ENCODE assay signal across 25 mouse cellular contexts in the genomic region with DNA sequence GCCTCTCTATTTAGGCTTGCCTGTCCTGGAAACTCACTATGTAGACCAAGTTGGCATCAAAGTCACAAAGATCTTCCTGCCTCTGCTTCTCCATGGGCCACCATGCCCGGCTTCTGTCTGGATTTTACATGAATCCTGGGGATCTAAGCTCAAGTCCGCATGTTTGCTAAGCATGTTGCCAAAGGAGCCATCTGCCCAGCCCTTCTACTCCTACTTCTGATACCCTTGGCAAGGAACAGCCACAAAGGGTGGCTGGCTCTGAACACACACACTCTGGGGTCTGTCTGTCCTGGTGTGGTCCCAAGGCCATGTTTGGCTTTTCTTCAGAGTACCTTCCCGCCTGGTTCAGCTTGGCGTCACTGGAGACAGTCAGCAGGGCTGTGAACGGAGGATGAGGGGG. TPM values are rescaled to one million over a fixed set of nuclear protein-coding genes. Genes with fewer than 3 reads are reported as not detected.
A peak's percentile ranks its signal among the peaks of the same experiment; 100 is the strongest.
DNase-seq lines count a peak whose midpoint lies in the region; ATAC-seq and TF ChIP-seq lines count a peak whose summit lies in the region.
"Had no signal": no experiment of that assay in that cellular context is flagged by ENCODE, and none has a peak within 500 bp of the region (broad histone marks: within the 10 kb centered on the region; RNA-seq: fewer than 3 reads in every experiment).

No protein-coding gene starts in this region.

- H3K9ac ChIP-seq in forebrain, embryonic 15.5 days (replicated peaks) = no peak overlapping the region
- no peak overlapping the region for H3K9ac ChIP-seq in forebrain, embryonic 12.5 days
- 0 out of 2 replicates have a peak overlapping the region, but pooled peaks have one; percentile 21 for H3K9ac ChIP-seq in limb, embryonic 14.5 days (ENCODE audit: low read depth, low read length, severe bottlenecking)
- no peak overlapping the region for H3K9ac ChIP-seq in forebrain, postnatal 0 days
- H3K9ac ChIP-seq: embryonic facial prominence, embryonic 12.5 days; heart, embryonic 15.5 days; hindbrain, embryonic 14.5 days; kidney, embryonic 15.5 days had no signal

- no peaks in the 10 kb centered on the region for H3K9me3 ChIP-seq in forebrain, embryonic 15.5 days
- no peaks in the 10 kb centered on the region for H3K9me3 ChIP-seq in forebrain, embryonic 12.5 days
- no peaks in the 10 kb centered on the region for H3K9me3 ChIP-seq in limb, embryonic 14.5 days (ENCODE audit: control insufficient read depth, low read length)
- no peaks in the 10 kb centered on the region for H3K9me3 ChIP-seq in limb, embryonic 10.5 days (replicated peaks)
- no peaks in the 10 kb centered on the region for H3K9me3 ChIP-seq in forebrain, postnatal 0 days (ENCODE audit: low read length)
- H3K9me3 ChIP-seq: embryonic facial prominence, embryonic 12.5 days; heart, embryonic 10.5 days; heart, embryonic 15.5 days; kidney, embryonic 15.5 days had no signal

- DNase-seq in limb, embryonic 14.5 days (ENCODE audit: low spot score) = no peak
- no peak for DNase-seq in limb, embryonic 10.5 days (ENCODE audit: low spot score)
- DNase-seq in forebrain, postnatal 0 days = peak; percentile 24
- no peak for DNase-seq in B cell, adult 2 months
- DNase-seq: adrenal gland, postnatal 25 days; cerebellum, adult 9-10 months; cerebellum, postnatal 36 days; gastrocnemius, postnatal 14 days; kidney, adult 11 months; kidney, postnatal 36 days; layer of hippocampus, postnatal 36 days; midbrain, embryonic 14.5 days; thymus, adult 2 months; thymus, postnatal 36 days had no signal

- 62% methylated on average over 5 of the region's 5 CpGs for WGBS in forebrain, embryonic 15.5 days
- WGBS in forebrain, embryonic 12.5 days = 72% methylated on average over 5 of the region's 5 CpGs
- whole genome bisulfite sequencing in limb, embryonic 14.5 days = 78% methylated on average over 5 of the region's 5 CpGs
- WGBS in limb, embryonic 10.5 days = 81% methylated on average over 5 of the region's 5 CpGs
- 58% methylated on average over 5 of the region's 5 CpGs for WGBS in forebrain, postnatal 0 days

- no peak overlapping the region for H3K4me3 ChIP-seq in forebrain, embryonic 15.5 days
- H3K4me3 ChIP-seq in forebrain, embryonic 12.5 days (replicated peaks) = no peak overlapping the region
- no peak overlapping the region for H3K4me3 ChIP-seq in limb, embryonic 14.5 days (replicated peaks; ENCODE audit: low read length)
- no peak overlapping the region for H3K4me3 ChIP-seq in limb, embryonic 10.5 days
- no peak overlapping the region for H3K4me3 ChIP-seq in brown adipose tissue, adult 24 weeks (ENCODE audit: insufficient read depth, low read depth, low read length)
- no peak overlapping the region for H3K4me3 ChIP-seq in forebrain, postnatal 0 days (ENCODE audit: low read depth, low read length)
- H3K4me3 ChIP-seq: embryonic facial prominence, embryonic 12.5 days; erythroblast, embryonic 14.5 days; heart, embryonic 10.5 days; heart, embryonic 15.5 days; kidney, embryonic 15.5 days had no signal

- H3K4me2 ChIP-seq in forebrain, embryonic 15.5 days (replicated peaks) = no peak overlapping the region
- no peak overlapping the region for H3K4me2 ChIP-seq in forebrain, embryonic 12.5 days
- H3K4me2 ChIP-seq in limb, embryonic 14.5 days (replicated peaks; ENCODE audit: low read depth, low read length, severe bottlenecking) = no peak overlapping the region
- H3K4me2 ChIP-seq in forebrain, postnatal 0 days (ENCODE audit: low read depth) = no peak overlapping the region
- H3K4me2 ChIP-seq: embryonic facial prominence, embryonic 12.5 days; heart, embryonic 15.5 days; hindbrain, embryonic 14.5 days; kidney, embryonic 15.5 days; liver, embryonic 11.5 days had no signal

- no peak for TF ChIP-seq POLR2A in limb, embryonic 14.5 days (IDR thresholded peaks at IDR 0.05; ENCODE audit: borderline replicate concordance, extremely low read depth, insufficient read depth, insufficient read length)

- TF ChIP-seq CTCF in forebrain, postnatal 0 days (IDR thresholded peaks at IDR 0.05; ENCODE audit: low read depth) = no peak

- H3K27ac ChIP-seq in forebrain, embryonic 15.5 days (replicated peaks) = peak overlapping the region; percentile 14; the same call in 1 of the 2 replicates
- H3K27ac ChIP-seq in forebrain, embryonic 12.5 days = no peak overlapping the region
- 0 out of 2 replicates have a peak overlapping the region, but pooled peaks have one; percentile 26 for H3K27ac ChIP-seq in limb, embryonic 14.5 days (replicated peaks; ENCODE audit: low read depth, low read length)
- no peak overlapping the region for H3K27ac ChIP-seq in limb, embryonic 10.5 days
- peak overlapping the region; percentile 85 for H3K27ac ChIP-seq in brown adipose tissue, adult 24 weeks (replicated peaks; ENCODE audit: low read depth, low read length)
- 0 out of 2 replicates have a peak overlapping the region, but pooled peaks have one; percentile 21 for H3K27ac ChIP-seq in forebrain, postnatal 0 days (ENCODE audit: low read depth, low read length)
- H3K27ac ChIP-seq: embryonic facial prominence, embryonic 12.5 days; heart, embryonic 10.5 days; heart, embryonic 15.5 days; hindbrain, embryonic 14.5 days; kidney, embryonic 15.5 days had no signal

- no peak for ATAC-seq in forebrain, embryonic 15.5 days (replicated peaks)
- ATAC-seq in forebrain, embryonic 12.5 days (ENCODE audit: low FRiP score) = no peak
- 0 out of 2 replicates have a peak, but pooled peaks have one; percentile 1 for ATAC-seq in limb, embryonic 14.5 days (ENCODE audit: low FRiP score, low read depth)
- no peak for ATAC-seq in forebrain, postnatal 0 days

- H3K4me1 ChIP-seq in forebrain, embryonic 15.5 days = peaks cover 25% of the 10 kb centered on the region
- peaks cover 11% of the 10 kb centered on the region for H3K4me1 ChIP-seq in forebrain, embryonic 12.5 days
- H3K4me1 ChIP-seq in limb, embryonic 14.5 days (ENCODE audit: control insufficient read depth, insufficient read depth, low read length) = peaks cover 21% of the 10 kb centered on the region
- peaks cover 12% of the 10 kb centered on the region for H3K4me1 ChIP-seq in limb, embryonic 10.5 days
- peaks cover 8% of the 10 kb centered on the region for H3K4me1 ChIP-seq in brown adipose tissue, adult 24 weeks (ENCODE audit: control insufficient read depth, insufficient read depth, insufficient read length, low read length)
- peaks cover 23% of the 10 kb centered on the region for H3K4me1 ChIP-seq in forebrain, postnatal 0 days (ENCODE audit: insufficient read depth)

- no peaks in the 10 kb centered on the region for H3K36me3 ChIP-seq in forebrain, embryonic 15.5 days
- no peaks in the 10 kb centered on the region for H3K36me3 ChIP-seq in forebrain, embryonic 12.5 days (replicated peaks)
- H3K36me3 ChIP-seq in limb, embryonic 14.5 days (ENCODE audit: control insufficient read depth, insufficient read depth, low read length) = no peaks in the 10 kb centered on the region
- no peaks in the 10 kb centered on the region for H3K36me3 ChIP-seq in limb, embryonic 10.5 days
- no peaks in the 10 kb centered on the region for H3K36me3 ChIP-seq in forebrain, postnatal 0 days (ENCODE audit: insufficient read depth)
- H3K36me3 ChIP-seq: embryonic facial prominence, embryonic 12.5 days; heart, embryonic 10.5 days; heart, embryonic 15.5 days; kidney, embryonic 15.5 days had no signal

- no peaks in the 10 kb centered on the region for H3K27me3 ChIP-seq in forebrain, embryonic 15.5 days
- H3K27me3 ChIP-seq in forebrain, embryonic 12.5 days = peaks cover 33% of the 10 kb centered on the region
- H3K27me3 ChIP-seq in limb, embryonic 14.5 days (ENCODE audit: control insufficient read depth, insufficient read depth, low read length) = 0 out of 2 replicates have a peak, but pooled peaks cover 5% of the 10 kb centered on the region
- peaks cover 58% of the 10 kb centered on the region for H3K27me3 ChIP-seq in limb, embryonic 10.5 days (ENCODE audit: low read depth, poor library complexity, severe bottlenecking)
- no peaks in the 10 kb centered on the region for H3K27me3 ChIP-seq in forebrain, postnatal 0 days (ENCODE audit: insufficient read depth, low read length)

RNA-seq across cellular contexts. Expression of a gene that starts 2.7 kb away (rescaled TPM):
- 6.7 and 6.8 TPM in 2 replicates for polyA plus RNA-seq in forebrain, embryonic 15.5 days (2015; fragmentation: Nextera tagmentation; extraction: Ambion mirVana)
- 3.6 TPM in 2 replicates for polyA plus RNA-seq in forebrain, embryonic 12.5 days (2016; fragmentation: Nextera tagmentation; extraction: Ambion mirVana)
- polyA plus RNA-seq in limb, embryonic 14.5 days (2012; rRNA removed) = 8.1 and 11.1 TPM in 2 replicates
- polyA plus RNA-seq in limb, embryonic 14.5 days (2014; fragmentation: Nextera tagmentation; extraction: Ambion mirVana) = 2.4 and 2.8 TPM in 2 replicates
- polyA plus RNA-seq in limb, embryonic 10.5 days (2016; fragmentation: Nextera tagmentation; extraction: Ambion mirVana) = 1.8 and 2.2 TPM in 2 replicates
- 11.9 and 14.2 TPM in 2 replicates for polyA plus RNA-seq in brown adipose tissue, adult 24 weeks (2012; ENCODE audit: insufficient read depth, insufficient read length, missing spikeins)
- total RNA-seq in forebrain, postnatal 0 days (2014; rRNA removed) = 17.4 and 21.8 TPM in 2 replicates
- polyA plus RNA-seq in forebrain, postnatal 0 days (2015; fragmentation: Nextera tagmentation; extraction: Ambion mirVana) = 8.2 and 11.2 TPM in 2 replicates
- total RNA-seq: monocyte, adult 5-6 weeks had no signal

Comparison
In these comparisons a context has a peak if more than half of its experiments do, and no peak if none do; other contexts are left out.
1. H3K27ac ChIP-seq: peak in forebrain, embryonic 15.5 days (single experiment), limb, embryonic 14.5 days (single experiment), brown adipose tissue, adult 24 weeks (single experiment) and forebrain, postnatal 0 days (single experiment); none in forebrain, embryonic 12.5 days (single experiment) and limb, embryonic 10.5 days (single experiment).